Mouse (Mus musculus): ENCODE measurements around the gene Olfr301. TPM values are rescaled to one million over a fixed set of nuclear protein-coding genes. Genes with fewer than 3 reads are reported as not detected.

Gene Olfr301
- not detected in 2 replicates for total RNA-seq (2023)

DNA sequence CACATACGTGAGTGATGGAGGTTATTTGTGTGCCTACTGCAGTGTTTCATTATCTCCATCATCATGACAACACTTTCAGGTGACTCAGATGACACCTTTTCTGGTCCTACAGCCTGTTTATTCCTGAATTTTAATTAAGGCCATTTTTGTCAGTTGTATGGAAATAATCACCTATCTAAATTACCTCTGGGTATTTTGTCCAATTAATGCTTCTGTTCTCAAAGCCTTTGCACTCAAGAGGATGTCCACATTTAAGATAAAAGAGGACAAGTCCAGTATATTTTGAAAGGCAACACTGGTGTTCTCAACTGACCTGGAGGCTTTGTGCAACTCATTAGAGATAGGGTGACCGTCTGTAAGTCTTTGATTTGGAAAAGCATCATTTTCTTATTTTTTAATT is at the start of gene Olfr301:
Gene Olfr301 (plus strand): TSS at position 301 of the 400 bp plus-strand sequence.

GRCm38 (mm10) chr7:86366828-86367227 is 36.8 kb upstream of the Olfr301 start, which contains the start of gene Olfr305:
Gene Olfr305 (minus strand): TSS chr7:86366928.

GRCm38 (mm10) chr7:86386558-86386957 is 17.1 kb upstream of the Olfr301 start, which contains the start of gene Olfr304:
Gene Olfr304 (minus strand): TSS chr7:86386658.

DNA sequence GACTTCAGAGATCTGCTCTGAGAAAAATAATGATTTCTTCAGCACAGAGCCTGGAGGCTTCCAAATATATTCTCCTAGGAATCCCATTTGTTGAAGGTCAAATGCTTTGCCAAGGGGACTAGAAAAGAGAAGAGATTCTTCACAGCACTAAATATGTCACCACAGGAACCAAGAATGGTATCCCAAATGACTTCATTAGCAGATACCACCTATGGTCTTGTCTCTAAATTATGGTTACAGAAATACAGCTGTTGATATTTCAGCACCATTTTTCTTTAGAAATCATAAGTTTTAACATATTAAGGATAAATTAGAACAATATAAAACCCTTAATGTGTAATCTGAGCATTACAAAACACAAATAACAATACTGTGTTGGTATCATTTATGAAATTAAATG is 6.0 kb upstream of the Olfr301 start, which contains the start of gene Olfr303:
Gene Olfr303 (minus strand): TSS at position 101 of the 400 bp plus-strand sequence.

DNA sequence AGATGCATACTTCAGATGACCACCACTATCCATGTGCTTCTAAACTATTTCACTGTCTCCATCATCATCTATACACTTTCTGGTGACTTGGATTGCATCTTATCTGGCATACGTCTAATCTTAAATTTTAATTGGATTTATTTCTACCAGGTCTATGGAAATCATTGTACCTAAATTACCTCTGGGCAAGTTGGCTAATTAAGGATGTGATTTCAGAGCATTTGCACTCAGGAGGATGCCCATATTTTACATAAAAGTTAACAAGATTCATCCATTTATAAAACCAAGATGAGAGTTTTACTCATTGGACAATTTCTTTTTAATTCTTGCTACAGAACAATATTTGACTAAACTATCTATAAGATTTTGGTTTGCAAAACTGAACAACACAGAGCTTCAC is 56.0 kb downstream of the Olfr301 start, which contains the start of gene Olfr299:
Gene Olfr299 (plus strand): TSS at position 301 of the 400 bp plus-strand sequence.

Other genes with a start within 250 kb of the Olfr301 start
- not detected in 2 replicates for gene Vmn2r75, start 232.1 kb upstream of the Olfr301 start, total RNA-seq (2023)
- gene Vmn2r76, start 157.5 kb upstream of the Olfr301 start, total RNA-seq (2023), result not detected in 2 replicates
- gene Olfr310, start 126.7 kb upstream of the Olfr301 start, total RNA-seq (2023), result not detected in 2 replicates
- gene Olfr309, start 90.1 kb upstream of the Olfr301 start, total RNA-seq (2023), result not detected in 2 replicates
- not detected in 2 replicates for gene Olfr308, start 78.2 kb upstream of the Olfr301 start, total RNA-seq (2023)
- not detected in 2 replicates for gene Olfr307, start 66.3 kb upstream of the Olfr301 start, total RNA-seq (2023)
- not detected in 2 replicates for gene Olfr305, start 36.9 kb upstream of the Olfr301 start, total RNA-seq (2023)
- not detected in 2 replicates for gene Olfr304, start 17.2 kb upstream of the Olfr301 start, total RNA-seq (2023)
- not detected in 2 replicates for gene Olfr303, start 6.1 kb upstream of the Olfr301 start, total RNA-seq (2023)
- gene Olfr299, start 56.1 kb downstream of the Olfr301 start, total RNA-seq (2023), result not detected in 2 replicates
- not detected in 2 replicates for gene Olfr298, start 88.6 kb downstream of the Olfr301 start, total RNA-seq (2023)
- not detected in 2 replicates for gene Olfr297, start 116.1 kb downstream of the Olfr301 start, total RNA-seq (2023)
- gene Olfr295, start 180.0 kb downstream of the Olfr301 start, total RNA-seq (2023), result not detected in 2 replicates
- gene Olfr294, start 212.8 kb downstream of the Olfr301 start, total RNA-seq (2023), result not detected in 2 replicates
- gene Olfr293, start 245.2 kb downstream of the Olfr301 start, total RNA-seq (2023), result not detected in 2 replicates